In genomic region chr3:81052422-81052821, GRCm38 (mm10) we compare ENCODE assay signal across 21 mouse cellular contexts. TPM values are rescaled to one million over a fixed set of nuclear protein-coding genes. Genes with fewer than 3 reads are reported as not detected.
DNase-seq lines count a peak whose midpoint lies in the region; ATAC-seq and TF ChIP-seq lines count a peak whose summit lies in the region.
"Had no signal": no experiment of that assay in that cellular context is flagged by ENCODE, and none has a peak within 500 bp of the region (broad histone marks: within the 10 kb centered on the region; RNA-seq: fewer than 3 reads in every experiment).

No protein-coding gene starts in this region.

- H3K4me3 ChIP-seq in kidney, adult 2 months (ENCODE audit: insufficient read depth, low read depth, low read length): no peak overlapping the region
- no peak overlapping the region for H3K4me3 ChIP-seq in kidney, embryonic 16.5 days (ENCODE audit: low read length)
- H3K4me3 ChIP-seq: embryonic facial prominence, embryonic 13.5 days; forebrain, embryonic 13.5 days; heart, embryonic 13.5 days had no signal

- no peaks in the 10 kb centered on the region for H3K27me3 ChIP-seq in kidney, adult 2 months (replicated peaks; ENCODE audit: control insufficient read depth, insufficient read depth, low read length)
- no peaks in the 10 kb centered on the region for H3K27me3 ChIP-seq in kidney, embryonic 16.5 days (ENCODE audit: insufficient read depth, low read length)
- H3K27me3 ChIP-seq: embryonic facial prominence, embryonic 13.5 days; forebrain, embryonic 13.5 days; heart, embryonic 13.5 days had no signal

- H3K36me3 ChIP-seq in kidney, adult 2 months (ENCODE audit: control insufficient read depth, insufficient read depth, low read length): no peaks in the 10 kb centered on the region
- H3K36me3 ChIP-seq in kidney, embryonic 16.5 days (ENCODE audit: insufficient read depth, low read length): no peaks in the 10 kb centered on the region
- H3K36me3 ChIP-seq: embryonic facial prominence, embryonic 13.5 days; heart, embryonic 13.5 days had no signal

- WGBS in kidney, adult 2 months: 60% methylated on average over 6 of the region's 6 CpGs
- 64% methylated on average over 6 of the region's 6 CpGs for WGBS in kidney, embryonic 16.5 days

- peaks cover 2% of the 10 kb centered on the region; the same call in 1 of the 2 replicates for H3K4me1 ChIP-seq in kidney, adult 2 months (ENCODE audit: control insufficient read depth, insufficient read depth, low read length)
- H3K4me1 ChIP-seq in kidney, embryonic 16.5 days (ENCODE audit: insufficient read depth, low read length): peaks cover 14% of the 10 kb centered on the region
- H3K4me1 ChIP-seq: forebrain, embryonic 13.5 days had no signal

- no peak for TF ChIP-seq POLR2A in kidney, adult 2 months (IDR thresholded peaks at IDR 0.05; ENCODE audit: low read depth, low read length)

- H3K4me2 ChIP-seq in kidney, embryonic 16.5 days (replicated peaks; ENCODE audit: low read depth, low read length): no peak overlapping the region
- H3K4me2 ChIP-seq: embryonic facial prominence, embryonic 13.5 days; forebrain, embryonic 13.5 days; heart, embryonic 13.5 days had no signal

- 0 out of 2 replicates have a peak, but pooled peaks have one; percentile 61 for ATAC-seq in kidney, embryonic 16.5 days (ENCODE audit: low FRiP score, low TSS enrichment)
- ATAC-seq: activated CD4-positive, CD25-positive, alpha-beta regulatory T cell, adult 4 months; forebrain, embryonic 13.5 days; forebrain, postnatal 0 days had no signal

- no peak overlapping the region for H3K9ac ChIP-seq in kidney, embryonic 16.5 days (replicated peaks; ENCODE audit: low read length)
- H3K9ac ChIP-seq: embryonic facial prominence, embryonic 13.5 days; forebrain, embryonic 13.5 days; forebrain, postnatal 0 days; heart, embryonic 13.5 days had no signal

- peak; percentile 54 for DNase-seq in kidney, adult 2 months
- DNase-seq in kidney, postnatal 10 days: no peak
- DNase-seq in kidney, adult 18-20 months: no peak
- DNase-seq in urinary bladder, postnatal 14 days (ENCODE audit: low spot score): peak; percentile 14
- DNase-seq in urinary bladder, postnatal 4 days (ENCODE audit: low spot score in 2 of 2): no peak
- no peak for DNase-seq in right cerebral cortex, adult 18-20 months
- DNase-seq in layer of hippocampus, postnatal 14 days (ENCODE audit: low spot score in 2 of 2): no peak
- DNase-seq: adrenal gland, postnatal 14 days; cerebellum, adult 18-20 months; cerebellum, adult 9-11 months; cerebellum, postnatal 36 days; forebrain, postnatal 0 days; gastrocnemius, postnatal 36 days; heart, adult 11 months; heart, postnatal 36 days had no signal

- TF ChIP-seq CTCF in kidney, adult 2 months (conservative IDR thresholded peaks at IDR 0.05; ENCODE audit: insufficient read depth, insufficient read length, low read depth, low read length): no peak

- no peak overlapping the region; the same call in 1 of the 2 replicates for H3K27ac ChIP-seq in kidney, adult 2 months (ENCODE audit: insufficient read depth, low read depth, low read length)
- H3K27ac ChIP-seq in kidney, embryonic 16.5 days (ENCODE audit: low read length): no peak overlapping the region
- H3K27ac ChIP-seq: embryonic facial prominence, embryonic 13.5 days; forebrain, embryonic 13.5 days; heart, embryonic 13.5 days had no signal

- no peaks in the 10 kb centered on the region for H3K9me3 ChIP-seq in kidney, embryonic 16.5 days (ENCODE audit: low read length)
- H3K9me3 ChIP-seq: embryonic facial prominence, embryonic 13.5 days; forebrain, embryonic 13.5 days; heart, embryonic 13.5 days had no signal

RNA-seq across cellular contexts. Expression of gene Pdgfc, which starts 16.2 kb away (rescaled TPM):
- 6.8 and 7.3 TPM in 2 replicates for polyA plus RNA-seq in kidney, adult 2 months (2012; rRNA removed)
- 28.1 and 30.8 TPM in 2 replicates for polyA plus RNA-seq in kidney, embryonic 16.5 days (2015; fragmentation: Nextera tagmentation; extraction: Ambion mirVana)
- 1 to 10 TPM; 6.0 to 6.6 TPM for total RNA-seq in layer of hippocampus, postnatal 14 days (2021)
- total RNA-seq: MEL had no signal
- polyA plus RNA-seq: activated CD4-positive, CD25-positive, alpha-beta regulatory T cell, adult 4 months had no signal

Comparison
In these comparisons a context has a peak if more than half of its experiments do, and no peak if none do; other contexts are left out.
1. DNase-seq: peak in kidney, adult 2 months (single experiment) and urinary bladder, postnatal 14 days (single experiment); none in kidney, postnatal 10 days (single experiment), kidney, adult 18-20 months (single experiment), urinary bladder, postnatal 4 days (0 of 2), right cerebral cortex, adult 18-20 months (single experiment) and layer of hippocampus, postnatal 14 days (0 of 2).